Mouse (Mus musculus): ENCODE measurements around the gene Sik3. TPM values are rescaled to one million over a fixed set of nuclear protein-coding genes. Genes with fewer than 3 reads are reported as not detected.
A peak's percentile ranks its signal among the peaks of the same experiment; 100 is the strongest.

Gene Sik3
- polyA plus RNA-seq, 1 experiment: 41.0 TPM

DNA sequence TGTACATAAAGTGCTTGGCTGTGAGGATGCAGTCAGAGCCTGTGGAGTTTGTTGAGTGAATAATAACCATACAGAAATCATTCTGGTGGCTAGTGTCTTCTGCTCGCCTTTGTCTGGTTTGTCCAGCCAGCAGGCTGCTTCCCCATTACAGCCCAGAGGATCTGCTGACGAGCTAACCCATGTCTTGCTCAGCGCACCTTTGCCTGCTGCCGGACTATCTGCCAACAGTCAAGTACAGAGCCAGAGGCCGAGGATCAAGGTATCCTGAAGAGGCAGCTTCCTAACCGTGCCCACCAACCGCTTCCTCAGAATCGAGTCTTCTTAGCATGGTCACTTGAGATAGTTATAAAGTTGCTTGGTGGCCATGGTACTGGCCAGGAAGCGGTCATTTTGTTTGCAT lies 93.5 kb downstream of the Sik3 start:
- TF ChIP-seq GATA1 (IDR thresholded peaks at IDR 0.05; ENCODE audit: low read length): no peak

- no peak for TF ChIP-seq GATA1 (IDR thresholded peaks at IDR 0.05; ENCODE audit: low read length)
Observed at GRCm38 (mm10) chr9:46110648-46111047, 98.0 kb downstream of the Sik3 start.

DNA sequence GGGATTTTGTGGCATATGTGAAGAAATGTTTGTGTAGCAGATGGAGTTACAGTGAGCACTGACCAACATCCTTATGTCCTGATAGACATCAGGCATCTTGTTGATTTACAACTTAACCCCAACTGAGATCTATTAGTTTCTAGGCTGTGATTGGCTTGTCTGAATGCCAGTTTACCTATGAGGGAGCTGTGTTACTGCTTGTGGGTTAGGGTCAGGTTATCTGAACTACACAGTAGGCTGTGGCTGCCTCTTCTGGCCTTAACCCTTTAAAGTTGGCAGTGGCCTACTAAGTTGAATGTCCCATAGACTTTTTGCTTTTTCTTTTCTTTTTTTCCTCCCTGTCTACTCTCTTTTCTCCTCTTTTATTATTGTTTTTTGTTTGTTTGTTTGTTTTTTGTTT lies 98.7 kb downstream of the Sik3 start:
- peak; percentile 43 for TF ChIP-seq GATA1 (IDR thresholded peaks at IDR 0.05; ENCODE audit: low read length)

DNA sequence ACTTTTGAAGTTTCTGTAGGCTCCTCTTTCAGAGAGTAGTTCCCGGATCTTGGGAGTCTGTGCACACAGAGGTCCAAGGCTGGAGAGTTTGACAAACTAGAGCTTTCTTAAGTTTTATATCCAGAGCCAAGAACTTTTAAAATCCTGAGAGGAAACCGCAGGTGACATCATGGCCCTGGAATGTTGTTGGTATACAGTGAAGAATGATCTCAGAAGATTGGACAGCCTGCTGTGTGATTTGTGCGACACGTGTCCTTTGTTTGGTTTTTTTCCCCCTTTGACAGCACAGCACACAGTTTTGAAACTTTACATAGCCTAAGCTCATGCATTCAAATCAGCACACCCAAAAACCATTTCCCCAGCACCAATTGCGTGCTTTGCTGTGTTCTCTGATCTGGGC lies 99.6 kb downstream of the Sik3 start:
- TF ChIP-seq GATA1 (IDR thresholded peaks at IDR 0.05; ENCODE audit: low read length): no peak

GRCm38 (mm10) chr9:46118844-46119385 lies 106.3 kb downstream of the Sik3 start:
- TF ChIP-seq GATA1 (IDR thresholded peaks at IDR 0.05; ENCODE audit: low read length): no peak

DNA sequence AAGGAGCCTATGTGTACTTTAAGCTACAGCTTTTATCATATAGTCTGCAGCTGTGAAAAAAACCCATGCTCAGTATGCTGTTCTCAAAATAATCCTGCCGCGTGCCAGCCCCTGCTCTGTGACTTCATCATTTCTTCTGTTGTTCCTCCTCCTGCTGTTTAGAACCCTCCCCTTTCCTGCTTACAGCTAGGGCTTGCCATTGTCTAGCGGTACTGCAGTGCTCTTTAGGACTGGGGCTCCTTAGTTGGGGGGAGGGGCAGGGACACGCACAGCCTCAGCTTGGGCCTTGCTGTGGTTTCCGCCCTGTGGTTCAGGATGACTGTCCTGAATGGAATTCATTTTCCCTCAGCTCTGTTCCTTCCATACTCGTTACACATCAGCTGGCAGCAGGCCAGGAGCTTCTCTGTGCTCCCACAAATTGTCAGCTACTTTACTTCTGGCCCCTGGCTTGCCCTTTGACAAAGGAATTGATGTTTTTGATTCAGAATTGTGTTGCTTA lies 107.4 kb downstream of the Sik3 start:
- no peak for TF ChIP-seq GATA1 (IDR thresholded peaks at IDR 0.05; ENCODE audit: low read length)

DNA sequence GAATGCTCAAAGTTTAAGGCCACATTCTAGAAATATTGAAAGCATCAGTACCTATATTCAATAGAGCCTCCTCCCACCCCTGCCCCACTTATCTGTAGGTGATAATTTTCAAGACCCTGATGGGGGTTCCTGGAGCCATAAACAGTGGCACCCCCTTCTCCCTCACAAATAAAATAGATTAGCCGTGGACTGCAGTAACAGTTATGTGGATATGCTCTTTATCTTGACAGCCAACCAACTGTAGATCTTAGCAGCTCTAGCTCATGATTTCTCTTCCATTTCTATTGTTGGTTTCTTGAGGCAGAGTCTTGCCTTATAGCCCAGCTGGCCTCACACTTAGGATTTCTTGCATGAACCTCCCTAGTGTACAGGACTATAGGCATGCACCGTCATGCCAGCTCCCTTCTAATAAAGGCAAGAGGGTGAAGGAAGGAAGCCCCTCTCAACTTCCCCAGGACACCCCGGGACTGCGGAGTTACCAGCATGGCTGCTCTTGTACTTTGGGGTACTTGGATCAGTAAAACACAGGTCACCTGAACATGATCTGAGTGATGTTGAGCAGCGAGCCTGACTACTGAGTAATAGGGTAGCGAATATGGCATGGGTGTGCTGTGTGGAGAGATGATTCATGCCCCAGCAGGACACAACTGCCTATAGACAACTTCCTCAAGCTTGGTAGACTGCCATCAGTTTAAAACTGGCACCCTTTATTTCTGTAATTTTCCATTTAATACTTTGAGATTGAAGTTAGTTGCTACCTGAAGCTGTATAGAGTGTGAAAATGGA lies 108.0 kb downstream of the Sik3 start:
- TF ChIP-seq GATA1 (IDR thresholded peaks at IDR 0.05; ENCODE audit: low read length): no peak

- no peak for TF ChIP-seq GATA1 (IDR thresholded peaks at IDR 0.05; ENCODE audit: low read length)
Observed at GRCm38 (mm10) chr9:46121486-46121885, 108.9 kb downstream of the Sik3 start.

- TF ChIP-seq GATA1 (IDR thresholded peaks at IDR 0.05; ENCODE audit: low read length): no peak
Observed at GRCm38 (mm10) chr9:46122731-46123130, 110.1 kb downstream of the Sik3 start.

DNA sequence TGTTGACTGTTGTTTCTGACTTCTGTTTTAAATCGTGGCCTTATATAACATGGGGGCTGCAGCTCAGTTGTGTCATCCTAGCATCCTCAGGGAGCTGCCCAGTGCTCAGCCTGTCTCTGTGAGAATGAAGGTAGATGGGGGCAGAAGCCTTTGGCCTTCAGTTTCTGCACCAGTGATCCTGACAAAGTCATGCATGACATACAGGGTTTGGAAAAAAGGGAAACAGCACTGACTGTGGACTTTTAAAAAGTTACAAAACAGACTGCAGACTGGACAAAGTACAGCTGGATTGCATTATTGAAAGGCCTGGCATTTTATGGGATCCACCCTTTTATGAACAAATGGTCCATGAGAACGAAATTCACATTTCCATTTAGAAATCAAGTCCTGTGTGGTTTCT lies 113.7 kb downstream of the Sik3 start:
- TF ChIP-seq GATA1 (IDR thresholded peaks at IDR 0.05; ENCODE audit: low read length): no peak

DNA sequence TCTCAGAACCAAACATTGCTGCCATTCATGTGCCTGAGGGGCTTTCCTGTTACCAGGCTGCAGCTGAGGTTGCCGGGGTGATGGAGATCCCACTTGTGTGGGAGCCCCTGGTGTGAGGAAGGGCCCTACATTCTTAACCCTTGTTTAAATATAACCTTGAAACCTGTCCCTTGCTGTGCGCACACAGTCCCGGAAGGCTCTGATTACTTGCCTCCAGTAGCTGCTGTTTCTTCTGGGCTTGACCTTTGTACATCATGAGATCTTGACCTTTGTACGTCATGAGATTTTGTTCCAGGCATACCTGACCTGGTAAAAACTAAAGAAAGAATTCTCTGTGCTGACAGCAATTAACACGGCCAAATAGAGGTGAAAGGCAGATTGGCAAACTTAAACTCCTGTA lies 114.7 kb downstream of the Sik3 start:
- TF ChIP-seq GATA1 (IDR thresholded peaks at IDR 0.05; ENCODE audit: low read length): no peak

- TF ChIP-seq GATA1 (IDR thresholded peaks at IDR 0.05; ENCODE audit: low read length): no peak
Observed at GRCm38 (mm10) chr9:46129241-46129640, 116.6 kb downstream of the Sik3 start.

GRCm38 (mm10) chr9:46138831-46139230 lies 126.2 kb downstream of the Sik3 start:
- TF ChIP-seq GATA1 (IDR thresholded peaks at IDR 0.05; ENCODE audit: low read length): no peak

GRCm38 (mm10) chr9:46140811-46141210 lies 128.2 kb downstream of the Sik3 start:
- no peak for TF ChIP-seq GATA1 (IDR thresholded peaks at IDR 0.05; ENCODE audit: low read length)

DNA sequence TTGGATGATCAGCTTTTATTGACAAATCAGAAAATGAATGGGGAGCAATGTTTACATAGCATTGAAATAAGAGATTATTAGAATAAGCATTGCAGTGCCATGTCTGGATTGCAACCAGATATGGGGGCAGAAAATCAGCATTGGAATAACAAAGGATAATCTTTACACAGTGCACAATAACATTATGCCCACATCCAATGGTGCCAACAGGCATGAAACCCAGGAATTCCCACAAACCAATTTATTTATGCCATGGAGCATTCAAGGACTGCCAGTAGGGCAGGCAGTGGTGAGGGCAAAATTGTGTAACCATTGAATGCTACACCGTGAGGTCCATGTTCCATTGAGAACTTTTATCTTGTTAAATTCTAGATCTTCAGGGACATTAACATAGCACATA lies 129.4 kb downstream of the Sik3 start:
- no peak for TF ChIP-seq GATA1 (IDR thresholded peaks at IDR 0.05; ENCODE audit: low read length)

GRCm38 (mm10) chr9:46142492-46142891 lies 129.9 kb downstream of the Sik3 start:
- peak; percentile 39 for TF ChIP-seq GATA1 (IDR thresholded peaks at IDR 0.05; ENCODE audit: low read length)

DNA sequence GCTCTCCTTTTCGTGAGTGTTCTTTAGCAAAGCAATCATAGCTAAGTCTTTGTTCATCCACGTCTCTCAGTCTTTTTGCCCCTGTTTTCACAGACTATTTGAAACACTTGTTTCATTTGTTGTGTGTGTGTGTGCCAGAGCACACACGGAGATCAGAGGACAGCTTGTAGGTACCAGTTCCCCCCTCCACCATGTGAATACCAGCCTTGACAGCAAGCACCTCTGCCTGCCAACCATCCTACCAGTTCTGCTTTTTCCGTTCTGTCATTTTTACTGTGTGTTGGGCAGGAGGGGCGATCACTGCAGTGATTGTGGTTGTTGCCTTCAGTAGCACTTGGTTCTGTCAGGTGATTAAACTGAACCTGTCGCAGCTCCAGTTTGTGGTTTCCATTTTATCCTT lies 132.4 kb downstream of the Sik3 start:
- TF ChIP-seq GATA1 (IDR thresholded peaks at IDR 0.05; ENCODE audit: low read length): no peak
